Comparison of ENCODE assay signal across 25 mouse cellular contexts in the genomic region with DNA sequence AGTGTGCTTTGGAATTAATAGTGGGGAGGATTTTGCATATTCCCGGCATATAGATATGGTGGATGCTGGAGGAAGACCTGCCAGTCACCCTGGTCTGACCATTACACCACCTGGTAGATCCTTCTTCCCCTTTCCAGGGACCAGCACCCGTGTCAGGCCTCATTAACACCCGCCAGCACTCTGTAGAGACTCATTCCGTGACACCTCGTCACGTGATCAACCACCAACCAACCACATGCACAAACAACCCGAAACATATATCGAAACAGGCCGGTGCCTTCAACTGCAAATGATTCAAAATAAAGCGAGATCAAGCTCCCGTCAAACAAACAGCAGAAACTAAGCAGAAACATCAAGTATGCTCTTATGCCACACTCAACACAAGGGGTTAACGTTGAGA.
"Had no signal": no experiment of that assay in that cellular context is flagged by ENCODE, and none has a peak within 500 bp of the region (broad histone marks: within the 10 kb centered on the region; RNA-seq: fewer than 3 reads in every experiment).

No protein-coding gene starts in this region.

- H3K27me3 ChIP-seq: heart, embryonic 12.5 days; hindbrain, embryonic 12.5 days; intestine, embryonic 15.5 days; limb, embryonic 13.5 days; limb, embryonic 15.5 days; liver, embryonic 12.5 days had no signal

- H3K9ac ChIP-seq: heart, embryonic 12.5 days; hindbrain, embryonic 12.5 days; hindbrain, embryonic 14.5 days; intestine, embryonic 15.5 days; limb, embryonic 13.5 days; limb, embryonic 15.5 days; liver, embryonic 12.5 days; liver, embryonic 14.5 days had no signal

- H3K9me3 ChIP-seq: heart, embryonic 10.5 days; heart, embryonic 12.5 days; hindbrain, embryonic 10.5 days; hindbrain, embryonic 12.5 days; intestine, embryonic 15.5 days; limb, embryonic 13.5 days; limb, embryonic 15.5 days; liver, embryonic 12.5 days had no signal

- H3K4me1 ChIP-seq: heart, embryonic 10.5 days; heart, embryonic 12.5 days; hindbrain, embryonic 12.5 days; intestine, embryonic 15.5 days; limb, embryonic 13.5 days; limb, embryonic 15.5 days; liver, embryonic 12.5 days had no signal

- H3K4me3 ChIP-seq: heart, embryonic 10.5 days; heart, embryonic 12.5 days; hindbrain, embryonic 10.5 days; hindbrain, embryonic 12.5 days; intestine, embryonic 15.5 days; limb, embryonic 13.5 days; limb, embryonic 15.5 days; liver, embryonic 12.5 days had no signal

- H3K4me2 ChIP-seq: heart, embryonic 12.5 days; hindbrain, embryonic 12.5 days; hindbrain, embryonic 14.5 days; intestine, embryonic 15.5 days; limb, embryonic 13.5 days; limb, embryonic 15.5 days; liver, embryonic 12.5 days had no signal

- H3K27ac ChIP-seq: heart, embryonic 10.5 days; hindbrain, embryonic 10.5 days; hindbrain, embryonic 12.5 days; hindbrain, embryonic 14.5 days; intestine, embryonic 15.5 days; limb, embryonic 13.5 days; limb, embryonic 15.5 days; liver, embryonic 12.5 days; liver, embryonic 14.5 days had no signal

- DNase-seq: gastrocnemius, postnatal 14 days; gastrocnemius, postnatal 36 days; heart, adult 18-20 months; heart, postnatal 10 days; heart, postnatal 4 days; kidney, adult 18-20 months; kidney, adult 8-10 months; kidney, postnatal 14 days; kidney, postnatal 36 days; layer of hippocampus, adult 9-11 months; layer of hippocampus, postnatal 36 days; left cerebral cortex, postnatal 4 days had no signal

- H3K36me3 ChIP-seq: heart, embryonic 10.5 days; heart, embryonic 12.5 days; hindbrain, embryonic 10.5 days; hindbrain, embryonic 12.5 days; intestine, embryonic 15.5 days; limb, embryonic 13.5 days; limb, embryonic 15.5 days; liver, embryonic 12.5 days had no signal

- ATAC-seq: hindbrain, embryonic 16.5 days; inflammation-experienced regulatory T-cells, adult 6 months; intestine, embryonic 15.5 days; intestine, postnatal 0 days; liver, embryonic 12.5 days had no signal
